Mouse (Mus musculus) MEL (cell line): ENCODE results near the gene 2210011C24Rik. TPM values are rescaled to one million over a fixed set of nuclear protein-coding genes. Genes with fewer than 3 reads are reported as not detected.

Experiments used
- DNase-seq: peaks from one replicate; pipeline ENCODE4 v3.0.0; 2011; ENCODE audit warnings: low read depth, low spot score
- H3K27ac ChIP-seq: 2 replicates; pipeline ENCODE4 v1.5.1; 2012; ENCODE audit warnings: low read depth, mild to moderate bottlenecking, control low read depth, low read length, moderate library complexity; ENCODE audit not compliant: control insufficient read depth
- H3K27me3 ChIP-seq, 2 experiments: fragments of 150-350 bp in 1 of 2; sonication (generic) in 1 of 2; 2 replicates each; pipeline ENCODE4 v1.6.1; 2012; ENCODE audit warnings: low read length in 2 of 2, mild to moderate bottlenecking in 2 of 2, improper control_type of control experiment in 1 of 2, moderate library complexity in 1 of 2; ENCODE audit not compliant: insufficient read depth in 2 of 2, control insufficient read depth in 1 of 2
- H3K36me3 ChIP-seq, 2 experiments: 2 replicates each; pipeline ENCODE4 v1.6.1; 2012 to 2014; ENCODE audit warnings: low read length in 2 of 2, improper control_type of control experiment in 1 of 2, inconsistent platforms in 1 of 2, mild to moderate bottlenecking in 1 of 2; ENCODE audit not compliant: insufficient read depth in 2 of 2, control insufficient read depth in 1 of 2
- H3K4me1 ChIP-seq, 2 experiments: fragments of 150-350 bp in 1 of 2; sonication (generic) in 1 of 2; 2 replicates each; pipeline ENCODE4 v1.6.1; 2012; ENCODE audit warnings: low read length in 2 of 2, improper control_type of control experiment in 1 of 2, mild to moderate bottlenecking in 1 of 2; ENCODE audit not compliant: insufficient read depth in 2 of 2, control insufficient read depth in 1 of 2
- H3K4me3 ChIP-seq, 2 experiments: fragments of 150-350 bp in 1 of 2; sonication (generic) in 1 of 2; 2 replicates each; pipeline ENCODE4 v1.5.1; 2012; ENCODE audit warnings: low read depth in 2 of 2, low read length in 2 of 2, mild to moderate bottlenecking in 2 of 2, moderate library complexity in 2 of 2, control low read depth in 1 of 2, improper control_type of control experiment in 1 of 2; ENCODE audit not compliant: control insufficient read depth in 1 of 2, insufficient read depth in 1 of 2
- H3K79me2 ChIP-seq: 2 replicates; pipeline ENCODE4 v1.6.1; 2012; ENCODE audit warnings: mild to moderate bottlenecking, low read length, moderate library complexity; ENCODE audit not compliant: control insufficient read depth, poor library complexity, insufficient read depth
- H3K9ac ChIP-seq: 2 replicates; pipeline ENCODE4 v1.6.1; 2012; ENCODE audit warnings: low read depth, mild to moderate bottlenecking, control low read depth, low read length, moderate library complexity; ENCODE audit not compliant: control insufficient read depth, poor library complexity, severe bottlenecking
- H3K9me3 ChIP-seq: fragments of 150-350 bp; sonication (generic); replicated peaks from 2 replicates; pipeline ENCODE4 v1.6.1; 2012; ENCODE audit warnings: mild to moderate bottlenecking, low read length, improper control_type of control experiment, moderate library complexity; ENCODE audit not compliant: insufficient read depth
- CTCF ChIP-seq, 3 experiments: IDR thresholded peaks in 2 of 3; conservative IDR thresholded peaks in 1 of 3; 2 replicates each; pipeline ENCODE4 v1.5.1; 2011 to 2012; ENCODE audit warnings: low read length in 3 of 3, low read depth in 2 of 3, mild to moderate bottlenecking in 2 of 3, improper control_type of control experiment in 1 of 3, inconsistent platforms in 1 of 3, mixed read lengths in 1 of 3, moderate library complexity in 1 of 3; ENCODE audit not compliant: control insufficient read depth in 1 of 3, insufficient read depth in 1 of 3, poor library complexity in 1 of 3, severe bottlenecking in 1 of 3
- E2F4 ChIP-seq: IDR thresholded peaks from 2 replicates; pipeline ENCODE4 v1.6.1; 2011; ENCODE audit warnings: low read depth, low read length, improper control_type of control experiment, borderline replicate concordance
- ELF1 ChIP-seq: IDR thresholded peaks from 2 replicates; pipeline ENCODE4 v1.6.1; 2014; ENCODE audit warnings: low read depth, mild to moderate bottlenecking, inconsistent platforms, low read length, improper control_type of control experiment, moderate library complexity
- EP300 ChIP-seq, 2 experiments: IDR thresholded peaks; 2 replicates each; pipeline ENCODE4 v1.6.1; 2011; ENCODE audit warnings: improper control_type of control experiment in 2 of 2, low read length in 2 of 2, low read depth in 1 of 2, mild to moderate bottlenecking in 1 of 2
- ETS1 ChIP-seq: IDR thresholded peaks from 2 replicates; pipeline ENCODE4 v1.6.1; 2012; ENCODE audit warnings: low read depth, mild to moderate bottlenecking, inconsistent platforms, low read length, improper control_type of control experiment, moderate library complexity
- GABPA ChIP-seq: IDR thresholded peaks from 2 replicates; pipeline ENCODE4 v1.6.1; 2012; ENCODE audit warnings: low read depth, mild to moderate bottlenecking, inconsistent platforms, low read length, improper control_type of control experiment, moderate library complexity
- HCFC1 ChIP-seq: IDR thresholded peaks from 2 replicates; pipeline ENCODE4 v1.6.1; 2012; ENCODE audit warnings: low read depth, mild to moderate bottlenecking, inconsistent platforms, low read length, improper control_type of control experiment, moderate library complexity
- JUND ChIP-seq: IDR thresholded peaks from 2 replicates; pipeline ENCODE4 v1.6.1; 2011; ENCODE audit warnings: low read depth, mild to moderate bottlenecking, improper control_type of control experiment, low read length
- KAT2A ChIP-seq: conservative IDR thresholded peaks from 2 replicates; pipeline ENCODE4 v1.6.1; 2012; ENCODE audit warnings: low read depth, low read length, improper control_type of control experiment, inconsistent platforms
- MAFK ChIP-seq: IDR thresholded peaks from 2 replicates; pipeline ENCODE4 v1.6.1; 2011; ENCODE audit warnings: low read depth, mild to moderate bottlenecking, low read length, improper control_type of control experiment, borderline replicate concordance
- MEF2A ChIP-seq: IDR thresholded peaks from 2 replicates; pipeline ENCODE4 v1.6.1; 2014; ENCODE audit warnings: low read depth, mild to moderate bottlenecking, inconsistent platforms, low read length, improper control_type of control experiment; ENCODE audit not compliant: poor library complexity, insufficient replicate concordance, severe bottlenecking; ENCODE audit errors: extremely low read depth
- MYC ChIP-seq: IDR thresholded peaks from 2 replicates; pipeline ENCODE4 v1.6.1; 2011; ENCODE audit warnings: low read depth, mild to moderate bottlenecking, low read length, improper control_type of control experiment, moderate library complexity
- NELFE ChIP-seq: IDR thresholded peaks from 2 replicates; pipeline ENCODE4 v1.6.1; 2011; ENCODE audit warnings: low read depth, low read length, improper control_type of control experiment
- NRF1 ChIP-seq: IDR thresholded peaks from 2 replicates; pipeline ENCODE4 v1.6.1; 2014; ENCODE audit warnings: low read depth, mild to moderate bottlenecking, inconsistent platforms, low read length, improper control_type of control experiment, moderate library complexity; ENCODE audit not compliant: poor library complexity, insufficient read depth, severe bottlenecking
- POLR2A ChIP-seq, 2 experiments: IDR thresholded peaks; 2 replicates each; pipeline ENCODE4 v1.6.1; 2011 to 2012; ENCODE audit warnings: low read length in 2 of 2, mild to moderate bottlenecking in 2 of 2, control low read depth in 1 of 2, improper control_type of control experiment in 1 of 2, low read depth in 1 of 2, moderate library complexity in 1 of 2; ENCODE audit not compliant: control insufficient read depth in 1 of 2, insufficient read depth in 1 of 2, poor library complexity in 1 of 2
- RAD21 ChIP-seq: IDR thresholded peaks from 2 replicates; pipeline ENCODE4 v1.6.1; 2011; ENCODE audit warnings: mild to moderate bottlenecking, low read depth, low read length, improper control_type of control experiment
- RCOR1 ChIP-seq: IDR thresholded peaks from 2 replicates; pipeline ENCODE4 v1.6.1; 2012; ENCODE audit warnings: low read depth, mild to moderate bottlenecking, inconsistent platforms, low read length, improper control_type of control experiment
- SIN3A ChIP-seq: IDR thresholded peaks from 2 replicates; pipeline ENCODE4 v1.6.1; 2012; ENCODE audit warnings: low read length, improper control_type of control experiment, inconsistent platforms
- SMC3 ChIP-seq: IDR thresholded peaks from 2 replicates; pipeline ENCODE4 v1.6.1; 2011; ENCODE audit warnings: low read depth, low read length, improper control_type of control experiment
- TAL1 ChIP-seq: IDR thresholded peaks from 2 replicates; pipeline ENCODE4 v1.6.1; 2012; ENCODE audit warnings: mild to moderate bottlenecking, inconsistent platforms, low read length, moderate library complexity, mixed read lengths
- TCF12 ChIP-seq: IDR thresholded peaks from 2 replicates; pipeline ENCODE4 v1.6.1; 2014; ENCODE audit warnings: low read depth, mild to moderate bottlenecking, inconsistent platforms, low read length, improper control_type of control experiment, moderate library complexity
- UBTF ChIP-seq: IDR thresholded peaks from 2 replicates; pipeline ENCODE4 v1.6.1; 2012; ENCODE audit warnings: low read depth, mild to moderate bottlenecking, inconsistent platforms, low read length, improper control_type of control experiment, moderate library complexity, borderline replicate concordance; ENCODE audit not compliant: insufficient read depth
- USF1 ChIP-seq: IDR thresholded peaks from 2 replicates; pipeline ENCODE4 v1.6.1; 2014; ENCODE audit warnings: low read depth, mild to moderate bottlenecking, inconsistent platforms, low read length, improper control_type of control experiment, moderate library complexity
- ZC3H11A ChIP-seq: IDR thresholded peaks from 2 replicates; pipeline ENCODE4 v1.6.1; 2012; ENCODE audit warnings: low read depth, mild to moderate bottlenecking, inconsistent platforms, low read length, improper control_type of control experiment
- ZKSCAN1 ChIP-seq: IDR thresholded peaks from 2 replicates; pipeline ENCODE4 v1.6.1; 2012; ENCODE audit warnings: low read depth, mild to moderate bottlenecking, inconsistent platforms, low read length, improper control_type of control experiment, moderate library complexity
- ZNF384 ChIP-seq: IDR thresholded peaks from 2 replicates; pipeline ENCODE4 v1.6.1; 2012; ENCODE audit warnings: low read depth, mild to moderate bottlenecking, inconsistent platforms, low read length, improper control_type of control experiment
- polyA plus RNA-seq, 2 experiments: library from polyadenylated mRNA; stranded (reverse) in 1 of 2; unstranded in 1 of 2; fragments of >175 nt in 1 of 2; fragments of >200 nt in 1 of 2; gene quantifications; 2 replicates each; pipeline versions ENCODE4 v1.2.1 to v1.2.4; 2012; ENCODE audit warnings: low replicate concordance in 2 of 2, low read depth in 1 of 2; ENCODE audit not compliant: insufficient read length in 2 of 2, insufficient read depth in 1 of 2, missing spikeins in 1 of 2
- total RNA-seq: library from RNA; depleted of rRNA; stranded (reverse); fragments of 300-350 nt; gene quantifications from 2 replicates; pipeline ENCODE4 v1.2.3, GENCODE M21; 2012

Gene 2210011C24Rik
- total and polyA plus RNA-seq, 3 experiments: not detected

- H3K9me3 ChIP-seq: no peaks in the 10 kb centered on the region
- TF ChIP-seq ETS1: no peak
- TF ChIP-seq ELF1: no peak
- TF ChIP-seq ZNF384: no peak
- TF ChIP-seq POLR2A (IDR thresholded peaks at IDR 0.05; ENCODE audit: control insufficient read depth in 1 of 2, insufficient read depth in 1 of 2, low read depth in 1 of 2, low read length in 2 of 2, poor library complexity in 1 of 2): no peak
- no peak for TF ChIP-seq KAT2A
- no peak for TF ChIP-seq MAFK
- no peak for TF ChIP-seq E2F4
- TF ChIP-seq EP300 (IDR thresholded peaks at IDR 0.05; ENCODE audit: low read depth in 1 of 2, low read length in 2 of 2): no peak
- no peak for TF ChIP-seq USF1
- no peak for TF ChIP-seq MYC
- TF ChIP-seq NRF1: no peak
- TF ChIP-seq HCFC1: no peak
- no peak for TF ChIP-seq CTCF (IDR thresholded peaks at IDR 0.05 in 2 of 3, conservative IDR thresholded peaks at IDR 0.05 in 1 of 3; ENCODE audit: control insufficient read depth in 1 of 3, insufficient read depth in 1 of 3, low read depth in 2 of 3, low read length in 3 of 3, poor library complexity in 1 of 3, severe bottlenecking in 1 of 3)
- no peak for TF ChIP-seq TCF12
- TF ChIP-seq RAD21: no peak
- TF ChIP-seq SIN3A: no peak
- no peak for TF ChIP-seq MEF2A
- no peak overlapping the region for H3K4me3 ChIP-seq
- no peak for DNase-seq
- H3K36me3 ChIP-seq: no peaks in the 10 kb centered on the region
- no peak overlapping the region for H3K9ac ChIP-seq
- no peaks in the 10 kb centered on the region for H3K4me1 ChIP-seq
- H3K27me3 ChIP-seq: no peaks in the 10 kb centered on the region
- no peaks in the 10 kb centered on the region for H3K79me2 ChIP-seq
- no peak overlapping the region for H3K27ac ChIP-seq
Measured at GRCm38 (mm10) chr8:84010625-84011611, 1.1 kb downstream of the 2210011C24Rik start.

DNA sequence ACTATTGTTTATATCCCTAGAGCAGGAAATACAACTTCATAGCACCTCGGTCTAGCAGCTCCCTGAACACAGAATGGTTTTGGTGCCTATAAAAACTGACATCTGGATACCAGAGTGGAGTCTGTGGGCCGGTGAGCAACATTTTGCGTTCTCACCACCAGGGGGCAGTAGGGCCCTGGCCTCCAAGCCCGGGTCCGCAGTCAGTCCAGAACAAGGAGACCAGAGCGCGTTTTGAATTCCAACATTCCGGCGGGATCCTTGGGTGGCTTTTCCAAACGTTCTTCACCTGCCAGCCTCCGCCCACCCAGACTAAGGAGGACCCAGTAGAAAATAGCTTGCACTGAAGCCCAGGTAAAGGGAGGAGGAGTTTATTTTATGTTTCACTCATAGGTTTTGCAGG, 2.1 kb downstream of the 2210011C24Rik start:
- H3K27me3 ChIP-seq: no peaks in the 10 kb centered on the region
- H3K4me3 ChIP-seq: no peak overlapping the region
- no peak overlapping the region for H3K27ac ChIP-seq
- no peak for TF ChIP-seq ZKSCAN1
- no peak for TF ChIP-seq KAT2A
- TF ChIP-seq MYC: no peak
- no peak for TF ChIP-seq EP300 (IDR thresholded peaks at IDR 0.05; ENCODE audit: low read depth in 1 of 2, low read length in 2 of 2)
- TF ChIP-seq SMC3: peak; percentile 90
- TF ChIP-seq TAL1: no peak
- TF ChIP-seq ZC3H11A: peak; percentile 79
- no peak for TF ChIP-seq JUND
- peak; percentile 66 to 94 (median 90) for TF ChIP-seq CTCF (IDR thresholded peaks at IDR 0.05 in 2 of 3, conservative IDR thresholded peaks at IDR 0.05 in 1 of 3; ENCODE audit: control insufficient read depth in 1 of 3, insufficient read depth in 1 of 3, low read depth in 2 of 3, low read length in 3 of 3, poor library complexity in 1 of 3, severe bottlenecking in 1 of 3)
- TF ChIP-seq NRF1: no peak
- TF ChIP-seq HCFC1: no peak
- no peak for TF ChIP-seq RCOR1
- no peak for TF ChIP-seq ZNF384
- TF ChIP-seq UBTF: no peak
- TF ChIP-seq E2F4: no peak
- TF ChIP-seq GABPA: no peak
- TF ChIP-seq NELFE: no peak
- TF ChIP-seq RAD21: peak; percentile 87

More for the DNA sequence above, 2.1 kb downstream of the 2210011C24Rik start:
- Histone ChIP-seq H3K4me1 (no peaks in the 10 kb centered on the region), H3K36me3 (no peaks in the 10 kb centered on the region), H3K9me3 (no peaks in the 10 kb centered on the region), H3K9ac (no peak overlapping the region), H3K79me2 (no peaks in the 10 kb centered on the region; the same call in 1 of the 2 replicates)
- DNase-seq: peak; percentile 76
